Mouse (Mus musculus) thymus, adult 2 months (tissue): ENCODE data around the gene Fibin. TPM values are rescaled to one million over a fixed set of nuclear protein-coding genes. Genes with fewer than 3 reads are reported as not detected.

Experiments
- DNase-seq: peaks from one replicate; pipeline ENCODE4 v3.0.0; 2021
- H3K27ac ChIP-seq: fragments of 200-500 bp; 2 replicates; pipeline ENCODE4 v1.5.1; 2012; ENCODE audit warnings: low read length, control low read depth; ENCODE audit not compliant: control insufficient read depth, insufficient read depth
- H3K27me3 ChIP-seq: fragments of 200-500 bp; 2 replicates; pipeline ENCODE4 v1.6.1; 2012; ENCODE audit warnings: mild to moderate bottlenecking, low read length, moderate library complexity, mixed read lengths; ENCODE audit not compliant: control insufficient read depth, insufficient read depth
- H3K36me3 ChIP-seq: fragments of 200-500 bp; 2 replicates; pipeline ENCODE4 v1.6.1; 2012; ENCODE audit warnings: mild to moderate bottlenecking, low read length, moderate library complexity; ENCODE audit not compliant: control insufficient read depth, insufficient read depth
- H3K4me1 ChIP-seq: fragments of 200-500 bp; replicated peaks from 2 replicates; pipeline ENCODE4 v1.6.1; 2012; ENCODE audit warnings: low read length; ENCODE audit not compliant: control insufficient read depth, insufficient read depth
- H3K4me3 ChIP-seq: fragments of 200-500 bp; 2 replicates; pipeline ENCODE4 v1.5.1; 2012; ENCODE audit warnings: mild to moderate bottlenecking, low read length, control low read depth, moderate library complexity; ENCODE audit not compliant: control insufficient read depth, insufficient read depth
- CTCF ChIP-seq: fragments of 200-500 bp; IDR thresholded peaks from 2 replicates; pipeline ENCODE4 v1.5.1; 2012; ENCODE audit warnings: mild to moderate bottlenecking, control low read depth, low read length, moderate library complexity, borderline replicate concordance; ENCODE audit not compliant: control insufficient read depth, poor library complexity, insufficient read depth; ENCODE audit errors: extremely low read depth
- POLR2A ChIP-seq: fragments of 200-500 bp; IDR thresholded peaks from 2 replicates; pipeline ENCODE4 v1.6.1; 2012; ENCODE audit warnings: mild to moderate bottlenecking, low read length, control low read depth, moderate library complexity; ENCODE audit not compliant: control insufficient read depth, poor library complexity, insufficient read depth; ENCODE audit errors: extremely low read depth
- WGBS: fragments of 180-500 bp; shearing (Covaris S2); methylation state at CpG from one replicate; pipeline ENCODE4 v1.1.7; 2018; 5-methylcytosine and 5-hydroxymethylcytosine counted together
- polyA plus RNA-seq: library from polyadenylated mRNA; depleted of rRNA; stranded (reverse); fragments of >200 nt; gene quantifications from 2 replicates; pipeline ENCODE4 v1.2.3, GENCODE M21; 2012

Fibin gene
- polyA plus RNA-seq, 1 experiment, result 0.82 TPM

DNA sequence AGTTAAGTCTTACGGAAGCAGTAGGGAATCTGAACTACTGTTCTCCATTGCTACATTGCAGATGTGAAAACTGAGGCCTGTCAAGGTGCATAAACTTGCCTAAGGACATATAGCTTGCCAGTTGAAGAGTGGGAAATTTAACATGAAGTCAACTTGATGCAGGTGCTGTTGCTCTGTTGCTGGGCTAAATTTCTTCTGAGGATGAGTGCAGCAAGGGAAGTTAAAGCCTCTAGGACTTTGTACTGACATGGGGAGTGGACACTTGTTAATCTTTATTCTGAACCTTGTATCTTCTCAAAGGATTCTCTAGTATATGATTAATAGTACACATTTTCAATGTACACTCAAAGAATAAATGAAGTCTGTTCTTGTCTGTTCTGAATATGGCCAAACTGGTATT is 13.7 kb upstream of the Fibin start:
- no peaks in the 10 kb centered on the region for H3K36me3 ChIP-seq
- WGBS, result 98% methylated on average over 1 of the region's 1 CpGs
- TF ChIP-seq CTCF (no peak), POLR2A (no peak)
- no peak for DNase-seq
- no peak overlapping the region for H3K27ac ChIP-seq
- H3K27me3 ChIP-seq, result no peaks in the 10 kb centered on the region
- no peak overlapping the region for H3K4me3 ChIP-seq
- H3K4me1 ChIP-seq, result no peaks in the 10 kb centered on the region

DNA sequence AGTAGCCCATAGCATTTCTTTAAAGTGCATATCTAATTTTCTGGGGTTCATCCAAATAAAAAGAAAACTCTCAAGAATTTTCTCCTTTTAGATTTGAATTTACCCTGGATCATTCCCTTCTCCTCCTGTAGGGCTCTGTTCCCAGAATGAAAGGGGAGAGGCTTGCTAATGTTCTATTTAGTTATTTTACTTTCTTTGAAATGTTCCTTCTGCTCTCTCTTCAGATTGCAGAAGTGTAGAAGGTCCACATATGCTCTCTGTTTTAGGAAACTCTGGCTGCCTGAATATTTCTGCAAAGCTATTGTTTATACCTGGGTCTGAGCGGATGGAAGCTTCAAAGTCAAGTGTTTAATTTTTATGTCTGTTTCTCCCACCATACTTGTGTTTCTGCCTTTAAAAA is 12.5 kb upstream of the Fibin start:
- Histone ChIP-seq H3K27ac (no peak overlapping the region), H3K36me3 (no peaks in the 10 kb centered on the region), H3K4me3 (no peak overlapping the region), H3K4me1 (no peaks in the 10 kb centered on the region), H3K27me3 (no peaks in the 10 kb centered on the region)
- no peak for DNase-seq
- WGBS, result 93% methylated on average over 1 of the region's 1 CpGs
- no peak for TF ChIP-seq POLR2A
- TF ChIP-seq CTCF, result no peak

DNA sequence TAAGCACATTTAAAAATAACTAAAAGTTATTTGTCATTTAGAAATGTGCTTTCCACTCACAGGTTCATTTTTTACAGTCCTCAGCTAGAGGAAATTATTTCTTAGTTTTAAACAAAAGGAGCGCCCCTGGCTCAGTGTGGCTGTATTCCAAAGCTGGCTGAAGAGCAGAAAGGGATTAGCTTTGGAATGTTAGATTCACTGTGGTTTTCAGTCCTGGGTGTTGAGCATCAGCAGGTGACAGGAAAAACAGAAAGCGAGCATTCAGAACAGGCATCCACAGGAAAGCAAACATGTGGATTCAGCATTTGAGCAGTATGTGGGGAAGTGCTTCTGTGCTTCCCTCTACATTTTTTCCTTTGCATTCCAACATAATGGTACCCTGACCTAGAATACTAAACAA is 10.2 kb upstream of the Fibin start:
- WGBS, result 96% methylated on average over 2 of the region's 2 CpGs
- no peak for DNase-seq
- TF ChIP-seq CTCF, result no peak
- no peak for TF ChIP-seq POLR2A

DNA sequence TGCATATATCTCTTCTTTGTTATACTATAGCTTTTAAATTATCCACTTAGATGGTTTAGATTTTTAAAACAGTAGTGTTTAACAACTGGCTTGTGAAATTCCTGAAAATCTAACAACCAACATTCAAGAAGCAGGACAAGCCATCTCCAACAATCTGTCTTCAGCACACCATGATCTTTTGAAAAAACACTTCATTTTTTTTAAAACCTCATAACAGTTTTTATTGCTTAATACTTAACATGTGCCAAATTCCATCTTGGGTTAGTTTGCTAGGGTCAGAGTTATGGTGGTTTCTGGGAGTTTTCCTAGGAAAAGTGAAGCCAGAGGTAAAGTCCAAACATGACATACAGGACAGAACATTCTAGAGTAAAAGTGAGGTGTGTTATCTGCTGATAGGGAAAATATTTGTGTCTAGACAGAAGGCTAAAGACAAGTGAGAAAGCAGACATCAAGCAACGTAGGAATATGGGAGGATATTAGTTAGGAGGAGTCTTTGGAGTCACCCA is 4.5 kb upstream of the Fibin start:
- no peak for DNase-seq
- H3K27ac ChIP-seq, result no peak overlapping the region
- H3K36me3 ChIP-seq, result no peaks in the 10 kb centered on the region
- TF ChIP-seq POLR2A (no peak), CTCF (no peak)
- no peaks in the 10 kb centered on the region for H3K4me1 ChIP-seq
- H3K4me3 ChIP-seq, result no peak overlapping the region
- WGBS, result 56% methylated on average over 1 of the region's 1 CpGs
- H3K27me3 ChIP-seq, result no peaks in the 10 kb centered on the region

More for the DNA sequence above, 10.2 kb upstream of the Fibin start:
- no peak overlapping the region for H3K4me3 ChIP-seq
- no peaks in the 10 kb centered on the region for H3K4me1 ChIP-seq
- H3K36me3 ChIP-seq, result no peaks in the 10 kb centered on the region
- no peak overlapping the region for H3K27ac ChIP-seq
- H3K27me3 ChIP-seq, result no peaks in the 10 kb centered on the region

DNA sequence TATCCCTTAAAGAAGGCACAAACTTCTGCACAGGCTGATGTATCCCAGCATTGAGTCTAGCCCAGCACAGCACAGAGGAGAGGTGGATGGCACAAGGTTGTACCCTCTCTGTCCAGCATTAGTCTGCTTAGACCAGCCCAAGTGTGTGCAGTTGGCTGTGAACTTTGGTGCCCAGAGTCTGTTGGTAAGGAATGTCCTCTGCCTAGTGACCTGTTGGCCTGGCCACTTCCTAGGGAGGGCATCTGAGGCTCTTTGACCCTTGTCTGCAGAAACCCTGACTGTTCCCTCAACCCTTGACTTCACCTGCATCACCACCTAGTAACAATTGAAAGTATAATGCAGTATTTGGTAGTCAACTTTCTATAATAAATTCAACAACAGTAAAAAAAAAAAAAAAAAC is 2.4 kb upstream of the Fibin start:
- Histone ChIP-seq H3K4me1 (no peaks in the 10 kb centered on the region), H3K4me3 (no peak overlapping the region), H3K27ac (no peak overlapping the region), H3K36me3 (no peaks in the 10 kb centered on the region), H3K27me3 (no peaks in the 10 kb centered on the region)
- no peak for DNase-seq
- TF ChIP-seq CTCF, result no peak
- TF ChIP-seq POLR2A, result no peak

DNA sequence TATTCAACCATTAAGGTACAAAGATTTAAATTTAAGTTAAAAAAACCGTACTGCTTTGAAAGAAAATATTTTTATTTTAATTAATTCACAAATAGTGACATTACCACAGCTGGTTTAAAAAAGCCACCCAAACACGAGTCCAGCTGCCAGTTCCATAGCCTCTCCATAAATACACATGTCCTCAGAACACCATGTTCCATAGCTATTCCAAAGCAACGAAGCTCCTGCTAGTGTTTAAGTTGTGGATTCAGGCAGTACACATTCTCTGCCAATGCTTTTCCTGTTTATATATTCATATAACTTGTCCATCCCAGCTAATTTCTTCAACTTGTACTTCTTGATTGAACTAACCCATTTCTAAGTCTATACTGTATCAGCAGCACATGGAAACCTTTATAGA is 872 bp upstream of the Fibin start:
- TF ChIP-seq CTCF, result no peak
- TF ChIP-seq POLR2A, result no peak
- WGBS, result 84% methylated on average over 3 of the region's 3 CpGs
- no peaks in the 10 kb centered on the region for H3K27me3 ChIP-seq
- no peaks in the 10 kb centered on the region for H3K4me1 ChIP-seq
- H3K4me3 ChIP-seq, result no peak overlapping the region
- H3K27ac ChIP-seq, result no peak overlapping the region
- no peaks in the 10 kb centered on the region for H3K36me3 ChIP-seq
- DNase-seq, result no peak
